Mouse (Mus musculus): ENCODE measurements around the gene Tmem170b. TPM values are rescaled to one million over a fixed set of nuclear protein-coding genes. Genes with fewer than 3 reads are reported as not detected.
"Not testable (repeated sequence)": the region's sequence is repeated elsewhere in the genome, so short reads cannot be mapped to it uniquely, and the experiment has no call there.

The Tmem170b gene
- polyA plus RNA-seq, 1 experiment from 2014 or later: 50.8 TPM

- no peak for ATAC-seq
- Histone ChIP-seq H3K27ac (ENCODE audit: low read length) (no peak overlapping the region), H3K36me3 (ENCODE audit: control insufficient read depth, insufficient read depth) (no peaks in the 10 kb centered on the region), H3K4me1 (replicated peaks; ENCODE audit: control insufficient read depth, insufficient read depth, low read length) (no peaks in the 10 kb centered on the region), H3K4me2 (ENCODE audit: low read length) (no peak overlapping the region), H3K9me3 (ENCODE audit: control insufficient read depth, low read length) (no peaks in the 10 kb centered on the region), H3K4me3 (replicated peaks; ENCODE audit: low read length) (no peak overlapping the region), H3K27me3 (replicated peaks; ENCODE audit: control insufficient read depth, insufficient read depth, low read length) (no peaks in the 10 kb centered on the region), H3K9ac (replicated peaks; ENCODE audit: low read depth, low read length) (no peak overlapping the region)
- 92% methylated on average over 11 of the region's 11 CpGs for WGBS
These were observed 65.5 kb downstream of the Tmem170b start for GRCm38 (mm10) chr13:41671136-41671705.

DNA sequence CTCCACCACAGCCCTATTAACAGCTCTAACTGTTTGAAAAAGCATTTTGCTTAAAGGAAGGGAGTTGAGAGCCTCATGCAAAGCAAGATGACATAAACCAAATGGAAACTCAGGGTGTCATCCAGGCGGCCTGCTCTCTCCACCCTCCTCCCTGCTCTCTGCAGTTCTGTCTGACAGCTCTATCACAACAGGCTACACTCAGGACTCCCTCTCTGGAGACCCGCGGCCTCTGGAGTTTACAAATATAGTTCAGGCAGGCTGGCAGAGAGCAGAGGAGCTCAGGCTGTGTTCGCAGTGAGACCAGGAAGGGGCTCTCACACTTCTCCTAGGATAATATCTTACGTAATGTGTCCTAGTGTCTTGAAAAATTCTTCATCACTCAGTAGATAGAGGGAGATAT is 67.2 kb downstream of the Tmem170b start:
- H3K9ac ChIP-seq (replicated peaks; ENCODE audit: low read depth, low read length); H3K27ac ChIP-seq (ENCODE audit: low read length); H3K4me3 ChIP-seq (replicated peaks; ENCODE audit: low read length); H3K4me1 ChIP-seq (replicated peaks; ENCODE audit: control insufficient read depth, insufficient read depth, low read length); H3K36me3 ChIP-seq (ENCODE audit: control insufficient read depth, insufficient read depth); H3K27me3 ChIP-seq (replicated peaks; ENCODE audit: control insufficient read depth, insufficient read depth, low read length); ATAC-seq; H3K4me2 ChIP-seq (ENCODE audit: low read length); H3K9me3 ChIP-seq (ENCODE audit: control insufficient read depth, low read length): not testable (repeated sequence)
- 62% methylated on average over 5 of the region's 5 CpGs for WGBS

DNA sequence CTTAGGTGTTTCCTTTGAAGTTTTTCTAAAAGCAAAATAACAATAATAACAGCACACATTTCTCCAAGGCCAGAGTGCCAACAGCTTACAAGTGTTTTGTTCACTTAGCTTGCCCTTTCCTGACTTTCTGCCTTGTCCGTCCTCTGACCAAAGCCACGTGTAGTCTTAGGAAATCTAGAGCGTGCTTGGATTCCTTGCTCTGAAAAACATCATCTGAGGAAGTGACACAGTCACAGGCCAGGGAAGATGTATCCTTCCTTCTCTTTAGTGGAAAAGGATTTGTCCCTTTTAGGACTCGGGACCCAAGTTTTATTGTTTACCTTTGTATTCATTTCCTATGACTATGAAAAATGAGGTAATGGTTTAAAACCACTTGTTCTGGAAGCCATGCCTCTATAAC is 67.8 kb downstream of the Tmem170b start:
- H3K27me3 ChIP-seq (replicated peaks; ENCODE audit: control insufficient read depth, insufficient read depth, low read length): no peaks in the 10 kb centered on the region
- H3K4me2 ChIP-seq (ENCODE audit: low read length): no peak overlapping the region
- H3K4me1 ChIP-seq (replicated peaks; ENCODE audit: control insufficient read depth, insufficient read depth, low read length): no peaks in the 10 kb centered on the region
- no peak overlapping the region for H3K27ac ChIP-seq (ENCODE audit: low read length)
- no peak for ATAC-seq
- WGBS: 87% methylated on average over 4 of the region's 4 CpGs
- no peaks in the 10 kb centered on the region for H3K36me3 ChIP-seq (ENCODE audit: control insufficient read depth, insufficient read depth)
- no peak overlapping the region for H3K4me3 ChIP-seq (replicated peaks; ENCODE audit: low read length)
- H3K9me3 ChIP-seq (ENCODE audit: control insufficient read depth, low read length): no peaks in the 10 kb centered on the region
- no peak overlapping the region for H3K9ac ChIP-seq (replicated peaks; ENCODE audit: low read depth, low read length)

DNA sequence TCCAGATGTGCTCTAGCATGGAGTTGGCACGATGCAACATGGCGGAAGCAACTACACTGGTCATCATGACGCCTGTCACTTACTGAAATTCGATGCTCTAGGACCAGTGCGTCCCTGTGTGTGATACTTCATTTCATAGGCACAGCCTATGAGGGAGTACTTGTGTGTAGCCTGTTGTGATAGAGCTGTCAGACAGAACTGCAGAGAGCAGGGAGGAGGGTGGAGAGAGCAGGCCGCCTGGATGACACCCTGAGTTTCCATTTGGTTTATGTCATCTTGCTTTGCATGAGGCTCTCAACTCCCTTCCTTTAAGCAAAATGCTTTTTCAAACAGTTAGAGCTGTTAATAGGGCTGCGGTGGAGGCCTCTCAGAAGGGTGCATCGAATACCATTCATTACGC is 68.9 kb downstream of the Tmem170b start:
- not testable (repeated sequence) for H3K9me3 ChIP-seq (ENCODE audit: control insufficient read depth, low read length); H3K36me3 ChIP-seq (ENCODE audit: control insufficient read depth, insufficient read depth); H3K27ac ChIP-seq (ENCODE audit: low read length); H3K4me2 ChIP-seq (ENCODE audit: low read length); H3K4me1 ChIP-seq (replicated peaks; ENCODE audit: control insufficient read depth, insufficient read depth, low read length); H3K27me3 ChIP-seq (replicated peaks; ENCODE audit: control insufficient read depth, insufficient read depth, low read length); ATAC-seq; H3K4me3 ChIP-seq (replicated peaks; ENCODE audit: low read length); H3K9ac ChIP-seq (replicated peaks; ENCODE audit: low read depth, low read length)
- 93% methylated on average over 9 of the region's 9 CpGs for WGBS

DNA sequence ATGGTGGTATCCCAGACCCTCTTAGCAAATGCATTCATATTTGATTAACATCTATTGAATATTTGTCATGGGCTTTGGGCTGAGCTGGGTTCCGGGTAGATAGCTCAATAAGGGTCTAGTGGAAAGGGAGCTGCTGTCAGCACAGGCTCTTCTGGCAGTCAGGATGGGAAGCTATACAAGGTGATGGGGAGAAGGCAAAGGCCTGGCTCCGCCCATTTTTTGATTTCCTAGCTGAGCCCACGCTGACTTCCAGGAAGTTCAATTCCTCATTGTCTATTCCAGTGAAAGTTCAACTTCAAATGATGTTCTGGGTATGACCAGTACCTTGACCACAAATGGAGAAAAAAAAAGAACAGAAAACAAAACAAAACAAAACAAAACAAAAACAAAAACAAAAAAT is 69.8 kb downstream of the Tmem170b start:
- Histone ChIP-seq H3K9ac (replicated peaks; ENCODE audit: low read depth, low read length) (no peak overlapping the region), H3K4me2 (ENCODE audit: low read length) (no peak overlapping the region), H3K36me3 (ENCODE audit: control insufficient read depth, insufficient read depth) (no peaks in the 10 kb centered on the region), H3K27me3 (replicated peaks; ENCODE audit: control insufficient read depth, insufficient read depth, low read length) (no peaks in the 10 kb centered on the region), H3K4me1 (replicated peaks; ENCODE audit: control insufficient read depth, insufficient read depth, low read length) (no peaks in the 10 kb centered on the region), H3K4me3 (replicated peaks; ENCODE audit: low read length) (no peak overlapping the region), H3K9me3 (ENCODE audit: control insufficient read depth, low read length) (no peaks in the 10 kb centered on the region), H3K27ac (ENCODE audit: low read length) (no peak overlapping the region)
- ATAC-seq: no peak
- WGBS: 94% methylated on average over 3 of the region's 3 CpGs

- H3K27ac ChIP-seq (ENCODE audit: low read length): no peak overlapping the region
- 88% methylated on average over 9 of the region's 9 CpGs for WGBS
- no peak overlapping the region for H3K9ac ChIP-seq (replicated peaks; ENCODE audit: low read depth, low read length)
- no peak overlapping the region for H3K4me3 ChIP-seq (replicated peaks; ENCODE audit: low read length)
- H3K9me3 ChIP-seq (ENCODE audit: control insufficient read depth, low read length): no peaks in the 10 kb centered on the region
- no peak for ATAC-seq
- H3K4me2 ChIP-seq (ENCODE audit: low read length): no peak overlapping the region
- no peaks in the 10 kb centered on the region for H3K27me3 ChIP-seq (replicated peaks; ENCODE audit: control insufficient read depth, insufficient read depth, low read length)
- no peaks in the 10 kb centered on the region for H3K36me3 ChIP-seq (ENCODE audit: control insufficient read depth, insufficient read depth)
- H3K4me1 ChIP-seq (replicated peaks; ENCODE audit: control insufficient read depth, insufficient read depth, low read length): no peaks in the 10 kb centered on the region
These were observed 70.5 kb downstream of the Tmem170b start for GRCm38 (mm10) chr13:41675966-41676835.

DNA sequence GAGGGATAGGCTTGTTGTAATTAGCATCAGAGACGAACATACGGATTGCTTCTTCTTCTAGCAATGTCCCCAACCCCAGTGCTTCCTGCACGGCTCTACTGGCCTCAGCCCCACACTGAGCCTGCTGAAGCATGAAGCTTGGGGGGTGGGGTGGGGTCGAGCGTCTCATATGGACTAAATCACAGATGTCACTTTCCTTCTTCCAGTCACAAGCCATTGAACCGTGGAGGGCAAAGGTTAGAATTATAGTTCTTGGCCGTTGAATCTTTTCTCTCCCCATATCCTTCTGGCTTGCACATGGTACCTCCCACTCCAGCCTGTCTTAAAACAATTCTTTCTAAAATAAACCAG is 71.1 kb downstream of the Tmem170b start:
- no peaks in the 10 kb centered on the region for H3K4me1 ChIP-seq (replicated peaks; ENCODE audit: control insufficient read depth, insufficient read depth, low read length)
- no peak overlapping the region for H3K9ac ChIP-seq (replicated peaks; ENCODE audit: low read depth, low read length)
- no peaks in the 10 kb centered on the region for H3K36me3 ChIP-seq (ENCODE audit: control insufficient read depth, insufficient read depth)
- no peaks in the 10 kb centered on the region for H3K27me3 ChIP-seq (replicated peaks; ENCODE audit: control insufficient read depth, insufficient read depth, low read length)
- no peak overlapping the region for H3K4me3 ChIP-seq (replicated peaks; ENCODE audit: low read length)
- WGBS: 63% methylated on average over 7 of the region's 7 CpGs
- ATAC-seq: no peak
- no peak overlapping the region for H3K27ac ChIP-seq (ENCODE audit: low read length)
- no peak overlapping the region for H3K4me2 ChIP-seq (ENCODE audit: low read length)
- no peaks in the 10 kb centered on the region for H3K9me3 ChIP-seq (ENCODE audit: control insufficient read depth, low read length)

GRCm38 (mm10) chr13:41680854-41681549 is 75.3 kb downstream of the Tmem170b start:
- H3K9ac ChIP-seq (replicated peaks; ENCODE audit: low read depth, low read length): no peak overlapping the region
- no peaks in the 10 kb centered on the region for H3K27me3 ChIP-seq (replicated peaks; ENCODE audit: control insufficient read depth, insufficient read depth, low read length)
- H3K36me3 ChIP-seq (ENCODE audit: control insufficient read depth, insufficient read depth): no peaks in the 10 kb centered on the region
- no peaks in the 10 kb centered on the region for H3K9me3 ChIP-seq (ENCODE audit: control insufficient read depth, low read length)
- no peak overlapping the region for H3K27ac ChIP-seq (ENCODE audit: low read length)
- ATAC-seq: no peak
- H3K4me1 ChIP-seq (replicated peaks; ENCODE audit: control insufficient read depth, insufficient read depth, low read length): no peaks in the 10 kb centered on the region
- H3K4me3 ChIP-seq (replicated peaks; ENCODE audit: low read length): no peak overlapping the region
- 84% methylated on average over 12 of the region's 12 CpGs for WGBS
- H3K4me2 ChIP-seq (ENCODE audit: low read length): no peak overlapping the region

DNA sequence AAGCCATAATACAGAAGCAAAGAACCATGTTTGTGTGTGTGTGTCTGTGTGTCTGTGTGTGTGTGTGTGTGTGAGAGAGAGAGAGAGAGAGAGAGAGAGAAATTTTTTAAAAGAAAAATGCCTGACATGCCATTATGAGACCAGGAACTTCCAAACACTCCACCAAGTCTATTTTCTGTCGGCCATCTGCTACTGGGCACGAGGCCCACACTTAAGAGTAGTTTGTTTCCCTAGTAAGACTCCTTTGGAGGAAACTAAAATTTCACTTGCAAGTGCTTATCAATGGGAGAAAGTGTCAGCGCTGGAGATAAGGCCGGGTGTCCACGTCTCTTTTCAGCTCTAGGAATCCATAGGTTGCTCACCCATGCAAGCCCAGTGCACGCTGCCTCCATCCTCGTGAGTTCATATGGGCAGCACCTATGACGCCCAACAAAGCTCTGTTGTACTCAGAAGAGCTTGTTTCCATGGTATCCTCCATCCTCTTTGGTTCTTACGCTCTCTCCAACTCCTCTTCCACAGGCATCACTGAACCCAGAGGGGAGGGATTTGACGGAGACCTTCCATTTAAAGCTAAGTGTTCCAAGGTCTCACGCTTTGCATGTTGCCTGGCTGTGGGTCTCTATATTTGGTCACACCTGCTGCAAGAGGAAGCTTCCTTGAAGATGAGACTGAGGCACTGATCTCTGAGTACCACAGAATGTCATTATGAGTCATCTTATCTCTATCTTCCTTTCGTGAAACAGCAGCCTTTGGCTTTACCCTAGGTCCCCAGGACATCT is 76.8 kb downstream of the Tmem170b start:
- no peak overlapping the region for H3K4me2 ChIP-seq (ENCODE audit: low read length)
- no peaks in the 10 kb centered on the region for H3K27me3 ChIP-seq (replicated peaks; ENCODE audit: control insufficient read depth, insufficient read depth, low read length)
- H3K36me3 ChIP-seq (ENCODE audit: control insufficient read depth, insufficient read depth): no peaks in the 10 kb centered on the region
- H3K27ac ChIP-seq (ENCODE audit: low read length): no peak overlapping the region
- H3K9ac ChIP-seq (replicated peaks; ENCODE audit: low read depth, low read length): no peak overlapping the region
- no peaks in the 10 kb centered on the region for H3K9me3 ChIP-seq (ENCODE audit: control insufficient read depth, low read length)
- H3K4me3 ChIP-seq (replicated peaks; ENCODE audit: low read length): no peak overlapping the region
- ATAC-seq: no peak
- no peaks in the 10 kb centered on the region for H3K4me1 ChIP-seq (replicated peaks; ENCODE audit: control insufficient read depth, insufficient read depth, low read length)
- 87% methylated on average over 12 of the region's 12 CpGs for WGBS
